Mouse (Mus musculus) forebrain, embryonic 16.5 days (tissue): Measurements from ENCODE around the gene Slc25a43. TPM values are rescaled to one million over a fixed set of nuclear protein-coding genes. Genes with fewer than 3 reads are reported as not detected.

ENCODE experiments used
- ATAC-seq: fragments of 200-750 bp; cut with Nextera tagmentation; 2 replicates; pipeline ENCODE4 v1.8.0; 2017; ENCODE audit warnings: mild to moderate bottlenecking, moderate library complexity
- H3K27ac ChIP-seq: fragments of 300-500 bp; sonication (generic); 2 replicates; pipeline ENCODE4 v1.5.1; 2014; ENCODE audit warnings: low read length, control low read depth
- H3K27me3 ChIP-seq: fragments of 300-500 bp; sonication (generic); replicated peaks from 2 replicates; pipeline ENCODE4 v1.6.1; 2014; ENCODE audit warnings: low read length; ENCODE audit not compliant: control insufficient read depth, insufficient read depth
- H3K36me3 ChIP-seq: fragments of 300-500 bp; sonication (generic); 2 replicates; pipeline ENCODE4 v1.6.1; 2014; ENCODE audit not compliant: control insufficient read depth, insufficient read depth
- H3K4me1 ChIP-seq: fragments of 300-500 bp; sonication (generic); replicated peaks from 2 replicates; pipeline ENCODE4 v1.6.1; 2014; ENCODE audit warnings: low read length; ENCODE audit not compliant: control insufficient read depth, insufficient read depth
- H3K4me2 ChIP-seq: fragments of 300-500 bp; sonication (generic); 2 replicates; pipeline ENCODE4 v1.6.1; 2014; ENCODE audit warnings: mild to moderate bottlenecking, low read length, control low read depth
- H3K4me3 ChIP-seq: fragments of 300-500 bp; sonication (generic); replicated peaks from 2 replicates; pipeline ENCODE4 v1.5.1; 2014; ENCODE audit warnings: mild to moderate bottlenecking, low read length, control low read depth
- H3K9ac ChIP-seq: fragments of 300-500 bp; sonication (generic); replicated peaks from 2 replicates; pipeline ENCODE4 v1.6.1; 2014; ENCODE audit warnings: low read depth, low read length, control low read depth
- H3K9me3 ChIP-seq: fragments of 300-500 bp; sonication (generic); 2 replicates; pipeline ENCODE4 v1.6.1; 2016; ENCODE audit warnings: low read length; ENCODE audit not compliant: control insufficient read depth
- WGBS: fragments of 180-500 bp; shearing (Covaris S2); extraction: QIAGEN DNeasy Blood & Tissue Kit; methylation state at CpG from one replicate; pipeline ENCODE4 v1.1.7; 2014; 5-methylcytosine and 5-hydroxymethylcytosine counted together
- polyA plus RNA-seq: library from polyadenylated mRNA; unstranded; fragments of >200 nt; fragmentation: Nextera tagmentation; extraction: Ambion mirVana; gene quantifications from 2 replicates; pipeline ENCODE4 v1.2.1, GENCODE M21; 2015

Slc25a43 gene
- polyA plus RNA-seq, 1 experiment from 2014 or later: 0.70 TPM

DNA sequence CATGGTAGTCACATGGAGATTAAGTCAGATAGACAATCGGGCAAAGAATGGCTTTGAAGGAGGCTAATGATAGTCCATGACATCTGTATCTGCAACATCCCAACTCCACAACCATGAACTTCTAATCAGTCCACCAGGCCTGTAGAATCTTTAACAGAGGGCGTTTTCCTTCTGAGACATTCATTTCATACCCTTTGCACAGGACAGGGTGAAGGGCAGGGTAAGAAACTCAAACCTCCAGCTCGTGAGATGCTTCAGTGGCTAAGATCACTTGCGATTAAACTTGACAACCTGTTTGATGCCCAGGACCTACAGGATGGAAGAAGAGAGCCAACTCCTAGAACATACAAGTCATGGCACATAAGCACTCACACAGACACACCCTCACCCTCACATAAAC lies 71.6 kb downstream of the Slc25a43 start:
- Histone ChIP-seq H3K4me1 (peaks cover 10% of the 10 kb centered on the region; the same call in 1 of the 2 replicates), H3K9ac (no peak overlapping the region), H3K4me3 (no peak overlapping the region), H3K9me3 (no peaks in the 10 kb centered on the region), H3K36me3 (no peaks in the 10 kb centered on the region), H3K27ac (no peak overlapping the region), H3K4me2 (no peak overlapping the region), H3K27me3 (no peaks in the 10 kb centered on the region)
- no peak for ATAC-seq
- 88% methylated on average over 4 of the region's 4 CpGs for WGBS

DNA sequence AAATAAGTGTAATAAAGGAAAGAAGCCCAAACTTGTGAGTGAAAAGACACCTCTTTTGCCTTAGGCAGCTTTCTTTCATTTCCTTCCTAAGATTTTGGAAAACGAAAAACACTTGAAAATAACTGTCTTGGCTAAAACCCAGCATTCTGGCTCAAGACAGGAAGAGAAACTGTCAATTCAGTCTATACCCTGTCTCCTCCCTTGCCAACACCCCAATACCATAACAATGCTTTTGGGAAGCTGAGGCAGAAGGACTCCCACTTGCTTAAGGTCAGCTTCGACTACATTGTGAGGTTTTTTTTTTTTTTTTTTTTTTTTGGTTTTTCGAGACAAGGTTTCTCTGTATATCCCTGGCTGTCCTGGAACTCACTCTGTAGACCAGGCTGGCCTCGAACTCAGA lies 72.0 kb downstream of the Slc25a43 start:
- peaks cover 10% of the 10 kb centered on the region; the same call in 1 of the 2 replicates for H3K4me1 ChIP-seq
- H3K27ac ChIP-seq: no peak overlapping the region
- no peaks in the 10 kb centered on the region for H3K9me3 ChIP-seq
- H3K4me2 ChIP-seq: no peak overlapping the region
- H3K9ac ChIP-seq: no peak overlapping the region
- no peaks in the 10 kb centered on the region for H3K36me3 ChIP-seq
- ATAC-seq: no peak
- H3K27me3 ChIP-seq: no peaks in the 10 kb centered on the region
- no peak overlapping the region for H3K4me3 ChIP-seq
- WGBS: 74% methylated on average over 3 of the region's 4 CpGs

- Histone ChIP-seq H3K4me2 (peak overlapping the region; percentile 36), H3K4me1 (peaks cover 10% of the 10 kb centered on the region; the same call in 1 of the 2 replicates), H3K9ac (peak overlapping the region; percentile 29; the same call in 1 of the 2 replicates), H3K9me3 (no peaks in the 10 kb centered on the region), H3K36me3 (no peaks in the 10 kb centered on the region), H3K27me3 (no peaks in the 10 kb centered on the region), H3K27ac (peak overlapping the region; percentile 84; the same call in 1 of the 2 replicates), H3K4me3 (no peak overlapping the region; the same call in 1 of the 2 replicates)
- peak; percentile 28 for ATAC-seq
- WGBS: 19% methylated on average over 8 of the region's 8 CpGs
Observed at GRCm38 (mm10) chrX:36816368-36816899, 73.0 kb downstream of the Slc25a43 start.

GRCm38 (mm10) chrX:36816953-36817441 lies 73.5 kb downstream of the Slc25a43 start:
- no peaks in the 10 kb centered on the region for H3K36me3 ChIP-seq
- no peaks in the 10 kb centered on the region for H3K9me3 ChIP-seq
- 11% methylated on average over 10 of the region's 10 CpGs for WGBS
- H3K27me3 ChIP-seq: no peaks in the 10 kb centered on the region
- peak overlapping the region; percentile 14 for H3K4me3 ChIP-seq
- peaks cover 10% of the 10 kb centered on the region; the same call in 1 of the 2 replicates for H3K4me1 ChIP-seq
- H3K27ac ChIP-seq: peak overlapping the region; percentile 84
- H3K9ac ChIP-seq: peak overlapping the region; percentile 29
- ATAC-seq: peak; percentile 87
- peak overlapping the region; percentile 36 for H3K4me2 ChIP-seq

DNA sequence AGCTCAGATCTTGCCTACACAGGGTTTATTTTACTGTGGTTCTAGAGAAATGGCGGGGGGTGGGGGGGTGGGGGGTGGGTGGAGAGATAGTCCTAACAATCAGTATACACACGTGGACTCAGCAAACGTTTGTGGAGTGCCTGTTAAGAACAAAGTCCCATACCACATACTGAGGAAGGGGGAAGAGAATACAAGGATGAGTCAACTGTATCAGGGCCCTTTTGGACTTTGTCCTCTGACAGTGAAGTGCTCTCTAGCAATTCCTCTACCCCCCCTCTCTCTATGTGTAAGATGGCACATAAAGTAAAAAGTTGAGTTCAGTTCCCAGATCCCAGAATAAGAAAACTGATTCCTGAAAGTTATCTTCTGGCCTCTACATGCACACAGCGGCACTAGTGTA lies 76.1 kb downstream of the Slc25a43 start:
- H3K4me1 ChIP-seq: peaks cover 10% of the 10 kb centered on the region; the same call in 1 of the 2 replicates
- ATAC-seq: no peak
- H3K27ac ChIP-seq: no peak overlapping the region
- no peak overlapping the region for H3K9ac ChIP-seq
- no peaks in the 10 kb centered on the region for H3K36me3 ChIP-seq
- no peak overlapping the region for H3K4me2 ChIP-seq
- no peaks in the 10 kb centered on the region for H3K9me3 ChIP-seq
- no peak overlapping the region for H3K4me3 ChIP-seq
- H3K27me3 ChIP-seq: no peaks in the 10 kb centered on the region
- WGBS: 78% methylated on average over 4 of the region's 4 CpGs

DNA sequence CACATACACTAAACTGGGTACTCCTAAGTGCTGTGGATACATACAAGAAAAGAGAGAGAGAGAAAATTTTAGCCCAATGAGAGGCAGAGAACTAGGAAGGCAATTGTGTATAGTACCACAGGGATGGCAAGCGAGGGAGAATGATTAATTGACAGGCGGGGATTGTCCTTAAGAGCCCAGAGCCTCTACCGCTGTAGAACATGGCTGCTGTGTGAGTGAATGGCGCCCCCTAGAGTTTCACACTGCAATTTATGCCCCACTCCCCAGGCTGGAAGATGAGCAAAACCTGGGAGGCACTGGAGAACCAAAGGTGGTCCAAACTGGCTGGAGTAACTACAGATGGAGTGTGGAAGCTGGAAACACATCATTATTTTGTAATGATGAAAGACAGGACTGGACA lies 76.7 kb downstream of the Slc25a43 start:
- no peaks in the 10 kb centered on the region for H3K36me3 ChIP-seq
- H3K4me1 ChIP-seq: peaks cover 10% of the 10 kb centered on the region; the same call in 1 of the 2 replicates
- H3K4me2 ChIP-seq: no peak overlapping the region
- 18% methylated on average over 4 of the region's 4 CpGs for WGBS
- no peak overlapping the region for H3K9ac ChIP-seq
- peak; percentile 29; the same call in 1 of the 2 replicates for ATAC-seq
- H3K9me3 ChIP-seq: no peaks in the 10 kb centered on the region
- no peaks in the 10 kb centered on the region for H3K27me3 ChIP-seq
- H3K4me3 ChIP-seq: no peak overlapping the region
- no peak overlapping the region for H3K27ac ChIP-seq

- H3K4me3 ChIP-seq: no peak overlapping the region
Observed at GRCm38 (mm10) chrX:36823932-36824711, 80.7 kb downstream of the Slc25a43 start.

GRCm38 (mm10) chrX:36825032-36825431 lies 81.6 kb downstream of the Slc25a43 start:
- H3K4me2 ChIP-seq: no peak overlapping the region
- no peak overlapping the region for H3K4me3 ChIP-seq
- 42% methylated on average over 2 of the region's 2 CpGs for whole genome bisulfite sequencing
- H3K27ac ChIP-seq: no peak overlapping the region
- no peak for ATAC-seq
- no peaks in the 10 kb centered on the region for H3K36me3 ChIP-seq
- H3K9me3 ChIP-seq: no peaks in the 10 kb centered on the region
- no peak overlapping the region for H3K9ac ChIP-seq
- H3K4me1 ChIP-seq: no peaks in the 10 kb centered on the region
- no peaks in the 10 kb centered on the region for H3K27me3 ChIP-seq

More at GRCm38 (mm10) chrX:36823932-36824711, 80.7 kb downstream of the Slc25a43 start:
- Histone ChIP-seq H3K27ac (no peak overlapping the region), H3K9ac (no peak overlapping the region), H3K27me3 (no peaks in the 10 kb centered on the region), H3K4me2 (no peak overlapping the region), H3K4me1 (no peaks in the 10 kb centered on the region), H3K9me3 (no peaks in the 10 kb centered on the region), H3K36me3 (no peaks in the 10 kb centered on the region)
- WGBS: 92% methylated on average over 10 of the region's 10 CpGs
- ATAC-seq: no peak
